Mouse (Mus musculus) heart, adult 2 months (tissue): ENCODE results near the gene Gm45623.

Source experiments
- CTCF ChIP-seq: fragments of 200-600 bp; IDR thresholded peaks from 2 replicates; pipeline ENCODE4 v1.8.1; 2022; ENCODE audit warnings: antibody characterized with exemption, mild to moderate bottlenecking, moderate library complexity
- EP300 ChIP-seq: fragments of 200-500 bp; IDR thresholded peaks from 2 replicates; pipeline ENCODE4 v1.6.1; 2011; ENCODE audit warnings: low read depth, low read length, control low read depth; ENCODE audit not compliant: insufficient read depth
- POLR2A ChIP-seq: fragments of 200-500 bp; IDR thresholded peaks from 2 replicates; pipeline ENCODE4 v1.6.1; 2011; ENCODE audit warnings: mild to moderate bottlenecking, low read depth, low read length, control low read depth; ENCODE audit not compliant: insufficient read depth

DNA sequence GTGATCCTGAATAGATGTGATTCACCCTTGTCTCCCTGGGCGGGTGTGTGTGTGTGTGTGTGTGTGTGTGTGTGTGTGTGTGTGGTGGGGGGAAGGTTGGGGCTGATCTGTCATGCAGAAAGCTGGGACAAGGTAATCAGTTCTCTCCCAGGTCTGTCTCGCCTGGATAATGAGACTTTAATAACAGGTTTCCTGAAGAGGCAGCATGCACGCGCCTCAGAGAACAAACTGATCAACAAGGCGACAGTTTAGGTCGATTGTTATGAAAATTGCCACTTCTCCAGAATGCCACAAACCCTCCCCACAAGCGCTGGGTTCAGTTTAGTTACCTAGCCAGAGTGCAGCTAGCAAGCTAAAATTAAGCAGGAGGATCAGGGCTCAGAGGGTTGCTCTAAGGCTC is 40.8 kb upstream of the Gm45623 start:
- TF ChIP-seq POLR2A (no peak), CTCF (no peak), EP300 (no peak)
